Mouse (Mus musculus): Measurements from ENCODE around the gene Nadk.
"Not testable (repeated sequence)": the region's sequence is repeated elsewhere in the genome, so short reads cannot be mapped to it uniquely, and the experiment has no call there.

Gene Nadk

GRCm38 (mm10) chr4:155570315-155570714, 8.1 kb downstream of the Nadk start:
- DNase-seq: not testable (repeated sequence)

GRCm38 (mm10) chr4:155571442-155571841, 9.3 kb downstream of the Nadk start:
- DNase-seq: no peak

- DNase-seq: no peak
Observed at GRCm38 (mm10) chr4:155573155-155573554, 11.0 kb downstream of the Nadk start.

GRCm38 (mm10) chr4:155573876-155574275, 11.7 kb downstream of the Nadk start:
- no peak for DNase-seq

- DNase-seq: no peak
Observed at GRCm38 (mm10) chr4:155574931-155575330, 12.8 kb downstream of the Nadk start.

GRCm38 (mm10) chr4:155575521-155575920, 13.3 kb downstream of the Nadk start:
- DNase-seq: peak; percentile 17 to 52

GRCm38 (mm10) chr4:155577132-155577531, 15.0 kb downstream of the Nadk start:
- peak; percentile 59 to 66 for DNase-seq

- peak in 1 of 2 experiments; percentile 18 for DNase-seq
Observed at GRCm38 (mm10) chr4:155577741-155578140, 15.6 kb downstream of the Nadk start.

GRCm38 (mm10) chr4:155578336-155579125, 16.4 kb downstream of the Nadk start:
- peak; percentile 72 to 82 for DNase-seq

- peak; percentile 38 to 81 for DNase-seq
Observed at GRCm38 (mm10) chr4:155580420-155580819, 18.2 kb downstream of the Nadk start.

GRCm38 (mm10) chr4:155582279-155582905, 20.2 kb downstream of the Nadk start:
- no peak for DNase-seq

- DNase-seq: no peak
Observed at GRCm38 (mm10) chr4:155589356-155589755, 27.2 kb downstream of the Nadk start.

GRCm38 (mm10) chr4:155591012-155591719, 29.0 kb downstream of the Nadk start:
- no peak for DNase-seq

- no peak for DNase-seq
Observed at GRCm38 (mm10) chr4:155593780-155594179, 31.6 kb downstream of the Nadk start.

- no peak for DNase-seq
Observed at GRCm38 (mm10) chr4:155595777-155596176, 33.6 kb downstream of the Nadk start.

- no peak for DNase-seq
Observed at GRCm38 (mm10) chr4:155596606-155597005, 34.4 kb downstream of the Nadk start.

- DNase-seq: no peak
Observed at GRCm38 (mm10) chr4:155598536-155598935, 36.4 kb downstream of the Nadk start.

- DNase-seq: no peak
Observed at GRCm38 (mm10) chr4:155599901-155600825, 38.0 kb downstream of the Nadk start.

- peak; percentile 93 to 97 for DNase-seq
Observed at GRCm38 (mm10) chr4:155601091-155601996, 39.2 kb downstream of the Nadk start, which contains the start of gene Slc35e2. Gene Slc35e2 (plus strand): TSS chr4:155601416.

GRCm38 (mm10) chr4:155601997-155602456, 39.8 kb downstream of the Nadk start:
- no peak for DNase-seq

- no peak for DNase-seq
Observed at GRCm38 (mm10) chr4:155602753-155603152, 40.6 kb downstream of the Nadk start.
